Mouse (Mus musculus) leukemia stem cell, adult 10-12 weeks (primary cell): ENCODE results near the gene Mkrn2. TPM values are rescaled to one million over a fixed set of nuclear protein-coding genes. Genes with fewer than 3 reads are reported as not detected.

Source experiments
- polyA plus RNA-seq: library from polyadenylated mRNA; stranded (reverse); fragments of >175 nt; gene quantifications from 2 replicates; pipeline ENCODE4 v1.2.3, GENCODE M21; 2012; ENCODE audit warnings: low replicate concordance

Gene Mkrn2
- polyA plus RNA-seq = 1.9 and 29.8 TPM in 2 replicates

DNA sequence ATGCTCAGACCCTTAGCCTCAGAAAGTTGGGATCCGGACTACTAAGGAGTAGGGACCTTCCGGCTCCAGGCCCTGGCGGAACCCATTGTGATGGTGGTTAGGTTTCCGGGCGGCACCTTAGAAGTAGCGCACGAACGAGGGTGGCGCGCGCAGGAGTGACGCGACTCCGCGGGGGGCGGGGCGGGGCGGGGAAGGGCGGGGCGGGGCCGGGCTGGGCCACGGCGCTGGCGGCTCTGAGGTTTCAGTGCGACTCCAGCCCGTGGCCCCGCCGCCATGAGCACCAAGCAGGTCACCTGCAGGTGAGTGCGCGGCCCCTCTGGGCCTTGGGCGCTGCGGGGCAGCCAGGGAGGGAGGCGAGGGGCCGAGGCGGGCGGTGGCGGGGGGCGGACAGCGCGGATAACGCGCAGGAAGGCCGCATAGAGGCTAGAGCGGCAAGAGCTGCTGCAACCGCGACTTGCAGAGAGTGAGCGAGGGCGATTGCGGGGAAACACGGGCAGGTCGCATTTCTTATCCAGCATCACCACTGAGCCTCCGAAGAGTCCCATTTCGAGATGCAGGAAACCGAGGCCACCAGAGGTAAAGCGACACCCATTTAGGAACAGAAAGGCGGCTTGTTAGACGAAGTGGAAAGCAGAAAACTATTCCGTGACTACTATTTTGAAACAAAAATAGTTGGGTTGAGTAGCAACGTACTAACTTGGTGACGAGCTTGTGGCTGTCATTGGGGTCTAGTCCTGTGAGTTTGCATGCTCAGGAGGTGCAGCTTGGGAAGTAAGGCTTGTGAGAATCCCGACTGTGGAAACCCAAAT is at the start of gene Mkrn2:
Gene Mkrn2, plus strand, starts transcription at position 188 of the 809 bp plus-strand sequence.

GRCm38 (mm10) chr6:115592458-115592857 is 9.2 kb upstream of the Mkrn2 start, which contains the start of gene Mkrn2os:
Mkrn2os (minus strand) TSS chr6:115592576.

Other genes with a start within 250 kb of the Mkrn2 start
- 0.50 and 1.1 TPM in 2 replicates for gene Pparg, start 241.0 kb upstream of the Mkrn2 start, polyA plus RNA-seq
- gene Tsen2, start 57.2 kb upstream of the Mkrn2 start, polyA plus RNA-seq = 2.4 and 11.2 TPM in 2 replicates
- gene Mkrn2os, start 9.3 kb upstream of the Mkrn2 start, polyA plus RNA-seq = not detected in 2 replicates
- gene Raf1, start 74.7 kb downstream of the Mkrn2 start, polyA plus RNA-seq = 17.5 and 39.2 TPM in 2 replicates
- 4.4 and 5.8 TPM in 2 replicates for gene Tmem40, start 160.5 kb downstream of the Mkrn2 start, polyA plus RNA-seq
- gene Cand2, start 172.6 kb downstream of the Mkrn2 start, polyA plus RNA-seq = 1.1 and 1.3 TPM in 2 replicates
- 458 and 578 TPM in 2 replicates for gene Rpl32, start 206.8 kb downstream of the Mkrn2 start, polyA plus RNA-seq
- gene Efcab12, start 236.5 kb downstream of the Mkrn2 start, polyA plus RNA-seq = 0.16 and 0.19 TPM in 2 replicates